Comparison of ENCODE assay signal across 1 mouse cellular context in the genomic region with DNA sequence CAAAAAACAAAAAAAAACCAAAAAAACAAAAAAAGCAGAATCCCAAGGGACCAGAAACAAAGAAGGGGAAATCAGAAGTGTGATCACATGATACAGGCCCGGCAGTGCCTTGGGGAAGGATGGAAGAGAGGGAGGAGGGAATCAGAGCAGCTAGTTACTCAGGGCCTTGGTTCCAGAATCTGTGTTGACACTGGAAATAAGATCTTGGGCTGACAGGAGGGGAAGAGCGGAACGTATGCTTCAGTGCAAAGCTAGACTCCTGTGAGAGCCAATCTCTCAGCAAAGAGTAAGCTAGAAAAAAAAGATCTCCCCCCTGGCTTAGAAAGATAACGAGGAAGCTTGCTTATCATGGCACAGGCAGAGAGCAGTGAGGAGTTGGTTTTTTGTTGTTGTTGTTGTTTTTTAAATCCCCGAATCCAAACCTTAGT.
TF ChIP-seq lines count a peak whose summit lies in the region.

No protein-coding gene starts in this region.

TF ChIP-seq in MEL, 35 proteins besides CTCF, POLR2A, EP300 and RAD21 (continued from another document):
- no peak for TF ChIP-seq USF2 (IDR thresholded peaks at IDR 0.05; ENCODE audit: borderline replicate concordance in 1 of 2, insufficient read depth in 1 of 2, low read depth in 1 of 2, low read length in 2 of 2)
- TF ChIP-seq SMC3 (IDR thresholded peaks at IDR 0.05; ENCODE audit: low read depth, low read length) = no peak
- 0 out of 2 replicates have a peak, but pooled peaks have one; percentile 21 for TF ChIP-seq MYC (IDR thresholded peaks at IDR 0.05; ENCODE audit: low read depth, low read length)
- no peak for TF ChIP-seq ZKSCAN1 (IDR thresholded peaks at IDR 0.05; ENCODE audit: low read depth, low read length)
- TF ChIP-seq TAL1 (IDR thresholded peaks at IDR 0.05; ENCODE audit: low read length) = peak; percentile 72
- no peak for TF ChIP-seq KAT2A (conservative IDR thresholded peaks at IDR 0.05; ENCODE audit: low read depth, low read length)
- TF ChIP-seq JUND (IDR thresholded peaks at IDR 0.05; ENCODE audit: low read depth, low read length) = no peak
- no peak for TF ChIP-seq ZC3H11A (IDR thresholded peaks at IDR 0.05; ENCODE audit: low read depth, low read length)
- TF ChIP-seq SIN3A (IDR thresholded peaks at IDR 0.05; ENCODE audit: low read length) = 0 out of 2 replicates have a peak, but pooled peaks have one; percentile 27
